Mouse (Mus musculus) left cerebral cortex, postnatal 36 days (tissue): Measurements from ENCODE around the gene Cldn16. TPM values are rescaled to one million over a fixed set of nuclear protein-coding genes. Genes with fewer than 3 reads are reported as not detected.

Experiments used
- DNase-seq, 2 experiments: peaks; one replicate each; pipeline ENCODE4 v3.0.0; 2021 to 2022; ENCODE audit warnings: low spot score in 2 of 2, mixed read lengths in 1 of 2
- intact Hi-C: fragments of 180-260 bp; cut with DNase I; formaldehyde crosslinking; loops from one replicate; pipeline ENCODE4 v1.15.1; 2025
- total RNA-seq, 2 experiments: library from RNA; stranded (reverse); gene quantifications; 2 replicates each; pipeline ENCODE4 v1.2.3; 2021

Gene Cldn16
- total RNA-seq, 2 experiments from 2014 or later, result not detected

DNA sequence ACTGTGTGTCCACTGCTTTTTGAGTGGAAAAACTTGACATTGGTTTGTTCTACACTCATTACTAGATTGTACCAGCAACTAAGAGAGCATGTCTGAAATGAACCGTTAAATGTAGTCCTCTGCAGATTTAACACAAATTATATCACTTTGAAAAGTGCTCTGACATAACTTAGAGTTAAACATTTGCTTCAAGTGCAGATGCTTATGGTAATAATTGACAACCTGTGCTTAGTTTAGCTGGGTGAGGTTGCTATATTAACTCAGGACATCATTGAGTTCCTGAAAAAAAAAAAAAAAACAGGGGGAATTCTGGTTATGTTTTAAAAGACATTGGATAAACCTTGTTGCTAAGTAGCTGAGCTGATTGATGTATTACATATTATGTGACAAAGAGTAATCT is 67.5 kb downstream of the Cldn16 start:
- DNase-seq, result no peak
- intact Hi-C loops, result no loop called here

DNA sequence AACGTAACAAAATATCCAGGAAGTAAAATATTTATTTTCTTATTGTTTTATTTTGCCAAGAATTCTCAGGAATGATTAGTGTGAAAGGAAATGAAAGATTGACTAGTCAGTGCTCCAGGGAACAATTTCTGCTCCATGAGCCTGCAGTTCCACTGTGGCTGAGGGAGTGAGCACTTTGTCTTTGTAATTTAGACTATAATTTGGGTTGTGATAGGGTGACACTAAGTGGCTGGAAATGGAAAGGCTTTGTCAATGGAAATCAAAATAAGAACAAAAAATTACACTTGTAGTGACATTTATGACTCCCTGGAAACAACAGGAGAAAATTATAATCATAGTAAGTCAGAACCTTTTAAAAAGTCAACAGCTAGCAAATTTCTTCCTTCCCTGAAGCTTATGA is 69.4 kb downstream of the Cldn16 start:
- DNase-seq, result no peak
- intact Hi-C loops, result no loop called here

Other genes starting within 250 kb of the Cldn16 start
- 1 to 10 TPM; 1.1 to 1.9 TPM for gene Cldn1, start 91.3 kb upstream of the Cldn16 start, total RNA-seq
- not detected for gene Tmem207, start 63.6 kb downstream of the Cldn16 start, total RNA-seq
- gene Il1rap, start 118.6 kb downstream of the Cldn16 start, total RNA-seq, result 10 to 100 TPM; 36.1 to 43.4 TPM